Mouse (Mus musculus) forebrain, embryonic 14.5 days (tissue): ENCODE results near the gene Naa60. TPM values are rescaled to one million over a fixed set of nuclear protein-coding genes. Genes with fewer than 3 reads are reported as not detected.

Experiments used
- ATAC-seq: fragments of 200-750 bp; cut with Nextera tagmentation; 2 replicates; pipeline ENCODE4 v1.8.0; 2017; ENCODE audit warnings: mild to moderate bottlenecking, moderate library complexity
- DNase-seq: peaks from one replicate; pipeline ENCODE4 v3.0.0-alpha.2; 2015; ENCODE audit warnings: low spot score
- H3K27ac ChIP-seq: fragments of 300-500 bp; sonication (generic); 2 replicates; pipeline ENCODE4 v1.5.1; 2014; ENCODE audit warnings: low read depth, mild to moderate bottlenecking, control low read depth, low read length, moderate library complexity
- H3K27me3 ChIP-seq: fragments of 300-500 bp; sonication (generic); replicated peaks from 2 replicates; pipeline ENCODE4 v1.6.1; 2014; ENCODE audit warnings: low read length, control low read depth, mixed read lengths; ENCODE audit not compliant: control insufficient read depth, insufficient read depth
- H3K36me3 ChIP-seq: fragments of 300-500 bp; sonication (generic); 2 replicates; pipeline ENCODE4 v1.6.1; 2014; ENCODE audit warnings: low read length, control low read depth; ENCODE audit not compliant: control insufficient read depth, insufficient read depth
- H3K4me1 ChIP-seq: fragments of 300-500 bp; sonication (generic); 2 replicates; pipeline ENCODE4 v1.6.1; 2014; ENCODE audit warnings: antibody characterized with exemption, low read length, control low read depth; ENCODE audit not compliant: control insufficient read depth, insufficient read depth
- H3K4me2 ChIP-seq: fragments of 300-500 bp; sonication (generic); 2 replicates; pipeline ENCODE4 v1.6.1; 2014; ENCODE audit warnings: mild to moderate bottlenecking, control low read depth, low read length
- H3K4me3 ChIP-seq: fragments of 300-500 bp; sonication (generic); 2 replicates; pipeline ENCODE4 v1.5.1; 2014; ENCODE audit warnings: low read depth, low read length, control low read depth
- H3K9ac ChIP-seq: fragments of 300-500 bp; sonication (generic); 2 replicates; pipeline ENCODE4 v1.6.1; 2014; ENCODE audit warnings: mild to moderate bottlenecking, low read length, control low read depth, moderate library complexity
- H3K9me3 ChIP-seq: fragments of 300-500 bp; sonication (generic); replicated peaks from 2 replicates; pipeline ENCODE4 v1.6.1; 2016; ENCODE audit warnings: low read length, control low read depth, mixed read lengths; ENCODE audit not compliant: control insufficient read depth
- WGBS: fragments of 180-500 bp; shearing (Covaris S2); extraction: QIAGEN DNeasy Blood & Tissue Kit; methylation state at CpG from one replicate; pipeline ENCODE4 v1.1.7; 2014; 5-methylcytosine and 5-hydroxymethylcytosine counted together
- polyA plus RNA-seq: library from polyadenylated mRNA; unstranded; fragments of >200 nt; fragmentation: Nextera tagmentation; extraction: Ambion mirVana; gene quantifications from 2 replicates; pipeline ENCODE4 v1.2.1, GENCODE M21; 2014

Naa60 gene
- polyA plus RNA-seq = 68.4 and 83.3 TPM in 2 replicates

DNA sequence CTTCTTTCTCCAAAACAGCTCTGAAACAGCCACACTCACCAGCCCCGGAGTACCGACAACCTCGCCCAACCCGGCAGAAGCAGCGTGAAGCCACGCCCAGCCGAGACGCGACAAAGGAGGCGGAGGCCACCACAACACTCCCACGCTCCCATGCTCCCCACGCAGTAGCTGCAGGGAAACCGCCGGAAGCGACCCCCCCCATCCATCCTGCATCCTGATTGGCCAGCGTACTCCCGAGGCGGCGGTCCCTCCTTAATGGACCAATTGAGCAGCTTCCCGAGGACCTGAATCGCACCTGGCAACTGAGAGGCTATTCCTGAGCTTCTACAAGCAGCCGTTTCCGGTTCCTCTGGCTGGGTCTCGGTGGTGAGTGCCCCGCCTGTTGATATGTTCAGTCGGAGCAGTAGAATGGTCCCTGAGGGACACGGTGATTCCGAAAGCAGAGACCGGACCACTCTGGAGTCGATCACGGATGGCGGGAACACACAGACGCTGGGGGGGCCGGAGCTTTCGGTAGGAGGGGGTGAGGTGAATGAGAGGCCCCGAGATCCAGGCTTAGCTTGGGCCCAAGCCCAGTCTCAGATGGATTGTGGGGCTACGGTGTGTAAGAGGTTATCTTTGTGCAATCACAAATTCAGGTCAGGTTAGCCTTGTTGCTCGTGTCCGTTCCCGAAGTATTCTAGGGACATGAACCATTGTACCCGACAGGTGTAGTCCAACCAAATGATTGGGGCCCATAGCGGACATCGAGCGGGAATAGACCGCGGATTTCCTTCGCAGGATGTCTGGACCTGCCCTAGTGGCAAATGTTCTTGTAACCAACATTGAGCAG is at the start of gene Naa60:
Gene Naa60 (plus strand): TSS at position 160 of the 832 bp plus-strand sequence.
- WGBS = 3% methylated on average over 47 of the region's 47 CpGs
- Histone ChIP-seq H3K4me3 (peak within 1 kb of the TSS; percentile 55), H3K9me3 (no peaks in the 10 kb centered on the region), H3K27ac (peak within 1 kb of the TSS; percentile 72), H3K4me1 (peaks cover 10% of the 10 kb centered on the region; the same call in 1 of the 2 replicates), H3K9ac (peak within 1 kb of the TSS; percentile 60), H3K4me2 (peak within 1 kb of the TSS; percentile 93), H3K27me3 (no peaks in the 10 kb centered on the region), H3K36me3 (peaks cover 16% of the 10 kb centered on the region)
- ATAC-seq = peak; percentile 99
- peak; percentile 96 for DNase-seq

GRCm38 (mm10) chr16:3828021-3828420 is 44.2 kb upstream of the Naa60 start:
- Histone ChIP-seq H3K4me3 (no peak overlapping the region), H3K9ac (no peak overlapping the region), H3K4me1 (no peaks in the 10 kb centered on the region), H3K27me3 (no peaks in the 10 kb centered on the region), H3K27ac (no peak overlapping the region), H3K9me3 (no peaks in the 10 kb centered on the region), H3K4me2 (no peak overlapping the region), H3K36me3 (no peaks in the 10 kb centered on the region)
- WGBS = 61% methylated on average over 3 of the region's 3 CpGs
- ATAC-seq (no peak), DNase-seq (no peak)

- Histone ChIP-seq H3K4me1 (no peaks in the 10 kb centered on the region), H3K27me3 (no peaks in the 10 kb centered on the region), H3K4me2 (no peak overlapping the region), H3K4me3 (no peak overlapping the region), H3K27ac (no peak overlapping the region), H3K9ac (no peak overlapping the region), H3K9me3 (no peaks in the 10 kb centered on the region), H3K36me3 (no peaks in the 10 kb centered on the region)
- WGBS = 84% methylated on average over 2 of the region's 2 CpGs
- DNase-seq = no peak
- no peak for ATAC-seq
These were observed 42.4 kb upstream of the Naa60 start for GRCm38 (mm10) chr16:3829727-3830126.

GRCm38 (mm10) chr16:3830588-3831109 is 41.5 kb upstream of the Naa60 start, which contains the start of gene Olfr15:
Olfr15 (plus strand) TSS chr16:3830878.
- H3K27me3 ChIP-seq = no peaks in the 10 kb centered on the region
- H3K9ac ChIP-seq = no peak within 1 kb of the TSS
- DNase-seq = no peak
- ATAC-seq = no peak
- H3K9me3 ChIP-seq = no peaks in the 10 kb centered on the region
- no peak within 1 kb of the TSS for H3K27ac ChIP-seq
- H3K4me2 ChIP-seq = no peak within 1 kb of the TSS
- H3K4me1 ChIP-seq = no peaks in the 10 kb centered on the region
- H3K4me3 ChIP-seq = no peak within 1 kb of the TSS
- H3K36me3 ChIP-seq = no peaks in the 10 kb centered on the region

DNA sequence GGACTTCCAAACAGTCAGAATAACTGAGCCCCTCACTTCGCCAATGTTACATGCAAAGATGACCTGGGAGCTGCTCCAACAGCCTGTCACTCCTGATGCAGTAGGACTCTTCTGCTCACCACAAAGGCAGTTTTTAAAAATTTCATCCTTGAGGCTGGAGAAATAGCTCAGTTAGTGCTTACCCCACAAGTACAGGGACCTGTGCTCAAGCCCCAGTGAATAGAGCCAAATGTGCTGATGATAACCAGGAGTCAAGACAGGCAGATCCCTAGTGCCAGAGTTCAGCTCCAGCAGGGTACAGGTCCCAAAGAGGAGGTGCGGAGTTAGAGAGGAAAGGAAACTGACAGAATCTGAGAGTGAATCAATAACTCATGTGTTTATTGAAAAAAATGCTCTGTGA is 36.7 kb upstream of the Naa60 start:
- DNase-seq = no peak
- H3K36me3 ChIP-seq = no peaks in the 10 kb centered on the region
- no peaks in the 10 kb centered on the region for H3K9me3 ChIP-seq
- no peaks in the 10 kb centered on the region for H3K27me3 ChIP-seq
- H3K4me2 ChIP-seq = no peak overlapping the region
- WGBS = 86% methylated on average over 2 of the region's 2 CpGs
- no peak overlapping the region for H3K9ac ChIP-seq
- no peaks in the 10 kb centered on the region for H3K4me1 ChIP-seq
- ATAC-seq = no peak
- no peak overlapping the region for H3K4me3 ChIP-seq
- no peak overlapping the region for H3K27ac ChIP-seq

- no peak overlapping the region for H3K27ac ChIP-seq
- 66% methylated on average over 17 of the region's 17 CpGs for WGBS
- no peak overlapping the region for H3K9ac ChIP-seq
- no peaks in the 10 kb centered on the region for H3K27me3 ChIP-seq
- H3K4me1 ChIP-seq = no peaks in the 10 kb centered on the region
- H3K36me3 ChIP-seq = no peaks in the 10 kb centered on the region
- ATAC-seq (no peak), DNase-seq (peak; percentile 38)
- no peaks in the 10 kb centered on the region for H3K9me3 ChIP-seq
- H3K4me3 ChIP-seq = no peak overlapping the region
- no peak overlapping the region for H3K4me2 ChIP-seq
These were observed 32.9 kb upstream of the Naa60 start for GRCm38 (mm10) chr16:3839157-3839885.

DNA sequence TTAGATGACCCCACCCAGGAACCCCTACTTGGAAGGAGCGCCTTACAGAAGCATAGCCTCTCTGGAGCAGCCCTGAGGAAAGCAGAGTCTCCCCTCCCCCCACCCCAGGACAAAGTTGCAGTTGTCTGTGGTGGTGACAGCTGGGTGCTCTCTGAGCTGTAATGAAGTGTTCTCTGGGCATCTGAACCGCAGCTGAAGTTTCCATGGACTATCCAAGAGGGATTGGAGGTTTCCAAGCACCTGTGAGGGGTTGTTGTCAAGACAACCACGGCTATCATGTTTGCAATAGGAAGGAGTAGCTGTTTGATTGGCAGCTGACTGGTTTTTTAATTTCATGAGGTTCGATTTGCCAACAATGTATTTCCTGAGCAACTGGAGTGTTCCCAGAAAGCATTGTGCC is 29.2 kb upstream of the Naa60 start:
- H3K9ac ChIP-seq = no peak overlapping the region
- peak; percentile 5 for DNase-seq

DNA sequence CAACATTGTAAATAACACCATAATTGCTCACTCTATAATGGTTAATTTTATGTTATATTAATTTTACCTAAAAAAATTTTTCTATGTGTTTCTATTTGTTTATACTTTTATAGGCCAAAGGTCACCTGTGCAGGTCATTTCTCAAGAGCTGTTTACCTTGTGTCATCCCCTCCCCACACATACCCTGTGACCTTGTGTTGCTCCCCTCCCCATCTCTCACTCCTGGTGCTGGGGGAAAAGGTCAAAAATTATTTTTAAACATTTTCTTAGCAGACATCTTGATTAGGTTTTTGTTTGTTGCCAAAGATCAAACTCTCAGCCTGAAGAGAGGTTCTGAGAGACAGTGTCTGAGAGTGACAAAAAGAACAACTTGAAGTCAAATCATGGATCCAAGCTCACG is 28.4 kb upstream of the Naa60 start:
- Histone ChIP-seq H3K4me2 (no peak overlapping the region), H3K27ac (no peak overlapping the region), H3K9ac (no peak overlapping the region), H3K4me1 (peaks cover 5% of the 10 kb centered on the region), H3K27me3 (no peaks in the 10 kb centered on the region), H3K9me3 (no peaks in the 10 kb centered on the region), H3K36me3 (no peaks in the 10 kb centered on the region), H3K4me3 (no peak overlapping the region)
- ATAC-seq (no peak), DNase-seq (no peak)
- WGBS = 73% methylated on average over 1 of the region's 1 CpGs

More for the DNA sequence above, 29.2 kb upstream of the Naa60 start:
- Histone ChIP-seq H3K27me3 (no peaks in the 10 kb centered on the region), H3K4me1 (peaks cover 3% of the 10 kb centered on the region), H3K4me3 (no peak overlapping the region), H3K9me3 (no peaks in the 10 kb centered on the region), H3K27ac (no peak overlapping the region), H3K4me2 (no peak overlapping the region), H3K36me3 (no peaks in the 10 kb centered on the region)
- WGBS = 44% methylated on average over 4 of the region's 4 CpGs
- ATAC-seq = no peak
